Mouse (Mus musculus) spleen, adult 2 months (tissue): ENCODE data around the gene Patl2.

Source experiments
- CTCF ChIP-seq: fragments of 200-500 bp; IDR thresholded peaks from 2 replicates; pipeline ENCODE4 v1.5.1; 2011; ENCODE audit warnings: mild to moderate bottlenecking, inconsistent platforms; ENCODE audit not compliant: insufficient read depth, insufficient read length, insufficient replicate concordance; ENCODE audit errors: extremely low read depth
- POLR2A ChIP-seq: fragments of 200-500 bp; IDR thresholded peaks from 2 replicates; pipeline ENCODE4 v1.6.1; 2011; ENCODE audit warnings: low read depth, low read length, inconsistent platforms

- TF ChIP-seq CTCF: no peak
- no peak for TF ChIP-seq POLR2A
These were observed 49.4 kb upstream of the Patl2 start for GRCm38 (mm10) chr2:122235425-122235824.
